Mouse (Mus musculus): ENCODE data around the gene Inpp4b. TPM values are rescaled to one million over a fixed set of nuclear protein-coding genes. Genes with fewer than 3 reads are reported as not detected.

The Inpp4b gene
- polyA plus RNA-seq, 1 experiment from 2014 or later: 6.2 TPM

- 70% methylated on average over 10 of the region's 10 CpGs for WGBS
- H3K9me3 ChIP-seq (ENCODE audit: control insufficient read depth, low read length): no peaks in the 10 kb centered on the region
- 0 out of 2 replicates have a peak overlapping the region, but pooled peaks have one; percentile 16 for H3K27ac ChIP-seq (ENCODE audit: low read depth)
- peak; percentile 56 for DNase-seq (ENCODE audit: low spot score)
- peak; percentile 71 for ATAC-seq (replicated peaks; ENCODE audit: low FRiP score, low TSS enrichment, low read depth)
- H3K9ac ChIP-seq (ENCODE audit: low read length): no peak overlapping the region
- H3K27me3 ChIP-seq (replicated peaks; ENCODE audit: control insufficient read depth, insufficient read depth, low read length): no peaks in the 10 kb centered on the region
- no peak overlapping the region for H3K4me2 ChIP-seq (ENCODE audit: low read length)
- no peaks in the 10 kb centered on the region for H3K36me3 ChIP-seq (ENCODE audit: control insufficient read depth, insufficient read depth, low read length)
- H3K4me3 ChIP-seq (ENCODE audit: low read depth, low read length): no peak overlapping the region
- H3K4me1 ChIP-seq (replicated peaks; ENCODE audit: control insufficient read depth, insufficient read depth, low read length): no peaks in the 10 kb centered on the region; the same call in 1 of the 2 replicates
Measured at GRCm38 (mm10) chr8:81844104-81844982, 502.0 kb downstream of the Inpp4b start.

GRCm38 (mm10) chr8:81847929-81848328 is 505.6 kb downstream of the Inpp4b start:
- H3K4me3 ChIP-seq (ENCODE audit: low read depth, low read length): no peak overlapping the region
- no peak overlapping the region for H3K4me2 ChIP-seq (ENCODE audit: low read length)
- H3K36me3 ChIP-seq (ENCODE audit: control insufficient read depth, insufficient read depth, low read length): no peaks in the 10 kb centered on the region
- no peaks in the 10 kb centered on the region; the same call in 1 of the 2 replicates for H3K4me1 ChIP-seq (replicated peaks; ENCODE audit: control insufficient read depth, insufficient read depth, low read length)
- WGBS: 93% methylated on average over 2 of the region's 2 CpGs
- no peaks in the 10 kb centered on the region for H3K9me3 ChIP-seq (ENCODE audit: control insufficient read depth, low read length)
- ATAC-seq (replicated peaks; ENCODE audit: low FRiP score, low TSS enrichment, low read depth) (no peak), DNase-seq (ENCODE audit: low spot score) (no peak)
- no peaks in the 10 kb centered on the region for H3K27me3 ChIP-seq (replicated peaks; ENCODE audit: control insufficient read depth, insufficient read depth, low read length)
- H3K27ac ChIP-seq (ENCODE audit: low read depth): no peak overlapping the region
- no peak overlapping the region for H3K9ac ChIP-seq (ENCODE audit: low read length)

DNA sequence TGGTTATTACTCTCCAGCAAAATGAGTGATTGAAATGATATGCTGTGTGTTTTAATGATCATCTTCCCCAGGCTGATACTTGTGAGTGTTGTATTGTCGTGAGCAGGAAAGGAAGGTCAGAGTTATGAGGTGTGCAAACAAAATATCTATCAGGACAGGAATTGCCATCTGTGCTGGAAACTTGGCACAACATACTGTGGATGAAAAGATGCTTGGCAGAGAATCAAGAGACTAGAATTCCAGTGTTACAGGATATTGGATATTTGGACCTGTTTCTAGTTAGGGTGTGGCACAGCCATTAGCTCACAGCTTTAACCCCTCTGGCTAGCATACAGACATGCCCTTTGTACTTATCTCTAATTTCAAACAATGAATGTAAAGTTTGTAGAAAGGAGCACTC is 507.6 kb downstream of the Inpp4b start:
- no peaks in the 10 kb centered on the region for H3K36me3 ChIP-seq (ENCODE audit: control insufficient read depth, insufficient read depth, low read length)
- DNase-seq (ENCODE audit: low spot score) (no peak), ATAC-seq (replicated peaks; ENCODE audit: low FRiP score, low TSS enrichment, low read depth) (no peak)

GRCm38 (mm10) chr8:81853184-81853583 is 510.8 kb downstream of the Inpp4b start:
- Histone ChIP-seq H3K4me2 (ENCODE audit: low read length) (no peak overlapping the region), H3K9ac (ENCODE audit: low read length) (no peak overlapping the region), H3K4me3 (ENCODE audit: low read depth, low read length) (no peak overlapping the region), H3K27me3 (replicated peaks; ENCODE audit: control insufficient read depth, insufficient read depth, low read length) (no peaks in the 10 kb centered on the region), H3K27ac (ENCODE audit: low read depth) (no peak overlapping the region), H3K36me3 (ENCODE audit: control insufficient read depth, insufficient read depth, low read length) (no peaks in the 10 kb centered on the region), H3K4me1 (replicated peaks; ENCODE audit: control insufficient read depth, insufficient read depth, low read length) (no peaks in the 10 kb centered on the region), H3K9me3 (ENCODE audit: control insufficient read depth, low read length) (no peaks in the 10 kb centered on the region)
- DNase-seq (ENCODE audit: low spot score) (no peak), ATAC-seq (replicated peaks; ENCODE audit: low FRiP score, low TSS enrichment, low read depth) (no peak)
- 66% methylated on average over 4 of the region's 4 CpGs for WGBS

More for the DNA sequence above, 507.6 kb downstream of the Inpp4b start:
- Histone ChIP-seq H3K9ac (ENCODE audit: low read length) (no peak overlapping the region), H3K27ac (ENCODE audit: low read depth) (no peak overlapping the region), H3K4me2 (ENCODE audit: low read length) (no peak overlapping the region), H3K4me1 (replicated peaks; ENCODE audit: control insufficient read depth, insufficient read depth, low read length) (no peaks in the 10 kb centered on the region), H3K9me3 (ENCODE audit: control insufficient read depth, low read length) (no peaks in the 10 kb centered on the region), H3K4me3 (ENCODE audit: low read depth, low read length) (no peak overlapping the region), H3K27me3 (replicated peaks; ENCODE audit: control insufficient read depth, insufficient read depth, low read length) (no peaks in the 10 kb centered on the region)
- 70% methylated on average over 1 of the region's 1 CpGs for WGBS

GRCm38 (mm10) chr8:81854543-81854942 is 512.2 kb downstream of the Inpp4b start:
- 79% methylated on average over 8 of the region's 8 CpGs for WGBS
- no peaks in the 10 kb centered on the region for H3K9me3 ChIP-seq (ENCODE audit: control insufficient read depth, low read length)
- H3K9ac ChIP-seq (ENCODE audit: low read length): no peak overlapping the region
- no peak overlapping the region for H3K4me3 ChIP-seq (ENCODE audit: low read depth, low read length)
- no peak overlapping the region for H3K27ac ChIP-seq (ENCODE audit: low read depth)
- no peaks in the 10 kb centered on the region for H3K27me3 ChIP-seq (replicated peaks; ENCODE audit: control insufficient read depth, insufficient read depth, low read length)
- no peaks in the 10 kb centered on the region for H3K36me3 ChIP-seq (ENCODE audit: control insufficient read depth, insufficient read depth, low read length)
- H3K4me2 ChIP-seq (ENCODE audit: low read length): no peak overlapping the region
- ATAC-seq (replicated peaks; ENCODE audit: low FRiP score, low TSS enrichment, low read depth) (no peak), DNase-seq (ENCODE audit: low spot score) (no peak)
- H3K4me1 ChIP-seq (replicated peaks; ENCODE audit: control insufficient read depth, insufficient read depth, low read length): no peaks in the 10 kb centered on the region

DNA sequence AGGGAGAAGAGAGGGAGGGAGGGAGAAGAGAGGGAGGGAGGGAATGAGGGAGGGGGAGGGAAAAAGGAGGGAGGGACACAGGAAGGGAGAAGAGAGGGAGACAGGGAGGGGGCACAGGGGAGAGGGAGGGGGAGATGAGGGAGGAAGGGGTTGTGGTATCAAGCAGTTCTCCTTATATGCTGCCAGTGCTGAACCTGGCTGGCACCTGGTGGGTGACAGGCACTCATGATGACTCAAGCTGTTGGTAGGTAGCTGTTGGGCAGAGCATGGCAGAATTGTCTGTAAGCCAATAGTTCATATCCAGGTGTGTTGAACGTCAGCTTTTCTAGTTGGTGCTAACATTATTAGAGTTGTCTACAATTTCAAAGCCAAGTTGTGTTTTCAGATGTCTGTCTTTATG is 512.7 kb downstream of the Inpp4b start:
- no peak overlapping the region for H3K27ac ChIP-seq (ENCODE audit: low read depth)
- 83% methylated on average over 1 of the region's 1 CpGs for WGBS
- H3K27me3 ChIP-seq (replicated peaks; ENCODE audit: control insufficient read depth, insufficient read depth, low read length): no peaks in the 10 kb centered on the region
- no peak overlapping the region for H3K4me3 ChIP-seq (ENCODE audit: low read depth, low read length)
- no peak overlapping the region for H3K9ac ChIP-seq (ENCODE audit: low read length)
- ATAC-seq (replicated peaks; ENCODE audit: low FRiP score, low TSS enrichment, low read depth): no peak
- no peaks in the 10 kb centered on the region for H3K9me3 ChIP-seq (ENCODE audit: control insufficient read depth, low read length)
- no peaks in the 10 kb centered on the region for H3K4me1 ChIP-seq (replicated peaks; ENCODE audit: control insufficient read depth, insufficient read depth, low read length)
- H3K4me2 ChIP-seq (ENCODE audit: low read length): no peak overlapping the region
- no peak for DNase-seq (ENCODE audit: low spot score)
- H3K36me3 ChIP-seq (ENCODE audit: control insufficient read depth, insufficient read depth, low read length): no peaks in the 10 kb centered on the region

DNA sequence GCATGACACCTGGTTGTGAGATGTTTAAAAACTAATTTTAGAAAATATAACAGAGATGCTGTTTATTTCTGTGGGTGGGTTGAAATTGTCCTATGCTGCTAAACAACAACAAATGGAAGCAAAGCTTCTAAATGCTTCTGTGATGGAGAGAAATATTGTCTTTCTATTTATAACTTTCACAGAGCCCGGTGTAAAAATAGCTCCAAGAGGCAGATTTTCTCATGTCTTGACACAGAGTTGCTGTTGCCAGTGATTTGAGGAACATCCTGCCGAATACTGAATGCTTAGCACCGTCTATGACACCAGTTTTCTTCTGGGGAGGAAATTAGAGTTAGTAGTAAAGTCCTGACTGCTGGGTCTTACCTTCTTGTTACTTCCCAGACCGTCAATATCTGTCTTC is 513.8 kb downstream of the Inpp4b start:
- no peaks in the 10 kb centered on the region for H3K9me3 ChIP-seq (ENCODE audit: control insufficient read depth, low read length)
- no peak overlapping the region for H3K27ac ChIP-seq (ENCODE audit: low read depth)
- DNase-seq (ENCODE audit: low spot score) (no peak), ATAC-seq (replicated peaks; ENCODE audit: low FRiP score, low TSS enrichment, low read depth) (no peak)
- no peak overlapping the region for H3K4me2 ChIP-seq (ENCODE audit: low read length)
- WGBS: 63% methylated on average over 4 of the region's 4 CpGs
- no peaks in the 10 kb centered on the region for H3K27me3 ChIP-seq (replicated peaks; ENCODE audit: control insufficient read depth, insufficient read depth, low read length)
- H3K4me1 ChIP-seq (replicated peaks; ENCODE audit: control insufficient read depth, insufficient read depth, low read length): no peaks in the 10 kb centered on the region
- no peak overlapping the region for H3K4me3 ChIP-seq (ENCODE audit: low read depth, low read length)
- H3K36me3 ChIP-seq (ENCODE audit: control insufficient read depth, insufficient read depth, low read length): no peaks in the 10 kb centered on the region
- H3K9ac ChIP-seq (ENCODE audit: low read length): no peak overlapping the region

GRCm38 (mm10) chr8:81856608-81857007 is 514.3 kb downstream of the Inpp4b start:
- Histone ChIP-seq H3K27me3 (replicated peaks; ENCODE audit: control insufficient read depth, insufficient read depth, low read length) (no peaks in the 10 kb centered on the region), H3K9ac (ENCODE audit: low read length) (no peak overlapping the region), H3K4me1 (replicated peaks; ENCODE audit: control insufficient read depth, insufficient read depth, low read length) (no peaks in the 10 kb centered on the region), H3K36me3 (ENCODE audit: control insufficient read depth, insufficient read depth, low read length) (no peaks in the 10 kb centered on the region), H3K4me3 (ENCODE audit: low read depth, low read length) (no peak overlapping the region), H3K4me2 (ENCODE audit: low read length) (no peak overlapping the region), H3K9me3 (ENCODE audit: control insufficient read depth, low read length) (no peaks in the 10 kb centered on the region), H3K27ac (ENCODE audit: low read depth) (no peak overlapping the region)
- ATAC-seq (replicated peaks; ENCODE audit: low FRiP score, low TSS enrichment, low read depth): no peak
- 35% methylated on average over 6 of the region's 6 CpGs for WGBS
- DNase-seq (ENCODE audit: low spot score): no peak

DNA sequence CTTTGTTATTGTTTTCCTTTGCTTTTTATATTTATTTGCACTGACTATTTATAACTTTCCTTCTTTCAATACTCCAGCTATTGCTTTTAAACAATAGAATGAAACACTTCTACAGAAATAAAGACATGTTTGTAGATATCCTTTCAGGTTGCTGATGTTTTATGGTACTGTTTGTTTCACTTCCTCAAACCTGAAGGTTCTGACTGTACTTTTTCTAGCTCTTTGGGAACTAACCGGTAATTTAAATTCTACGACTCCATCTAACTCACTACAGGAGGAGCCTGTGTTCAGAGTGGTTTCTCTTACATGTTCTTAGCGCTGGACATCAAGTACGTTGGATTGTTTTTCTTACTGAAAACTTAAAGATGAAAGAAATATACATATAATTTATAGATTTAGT is 516.0 kb downstream of the Inpp4b start:
- H3K27ac ChIP-seq (ENCODE audit: low read depth): no peak overlapping the region
- no peaks in the 10 kb centered on the region for H3K36me3 ChIP-seq (ENCODE audit: control insufficient read depth, insufficient read depth, low read length)
- 90% methylated on average over 4 of the region's 4 CpGs for WGBS
- H3K9ac ChIP-seq (ENCODE audit: low read length): no peak overlapping the region
- no peak overlapping the region for H3K4me2 ChIP-seq (ENCODE audit: low read length)
- H3K9me3 ChIP-seq (ENCODE audit: control insufficient read depth, low read length): no peaks in the 10 kb centered on the region
- DNase-seq (ENCODE audit: low spot score) (no peak), ATAC-seq (replicated peaks; ENCODE audit: low FRiP score, low TSS enrichment, low read depth) (no peak)
- H3K27me3 ChIP-seq (replicated peaks; ENCODE audit: control insufficient read depth, insufficient read depth, low read length): no peaks in the 10 kb centered on the region
- no peak overlapping the region for H3K4me3 ChIP-seq (ENCODE audit: low read depth, low read length)
- H3K4me1 ChIP-seq (replicated peaks; ENCODE audit: control insufficient read depth, insufficient read depth, low read length): no peaks in the 10 kb centered on the region

All from intestine, embryonic 14.5 days (tissue).